Mouse (Mus musculus) kidney, adult 2 months (tissue): ENCODE data around the gene Lhx9.

ENCODE experiments used
- CTCF ChIP-seq: fragments of 200-500 bp; conservative IDR thresholded peaks from 2 replicates; pipeline ENCODE4 v1.5.1; 2011; ENCODE audit warnings: low read depth, mild to moderate bottlenecking, control low read depth, low read length, moderate library complexity, mixed read lengths; ENCODE audit not compliant: insufficient read depth, insufficient read length
- POLR2A ChIP-seq: fragments of 200-500 bp; IDR thresholded peaks from one replicate; pipeline ENCODE4 v1.6.1; 2011; ENCODE audit warnings: low read depth, low read length, control low read depth

GRCm38 (mm10) chr1:138798110-138798509 is 50.3 kb downstream of the Lhx9 start:
- TF ChIP-seq CTCF (no peak), POLR2A (no peak)
